Mouse (Mus musculus) inflammation-experienced regulatory T-cells, adult 16 weeks (primary cell): ENCODE measurements around the gene Zc3h7b. TPM values are rescaled to one million over a fixed set of nuclear protein-coding genes. Genes with fewer than 3 reads are reported as not detected.

ENCODE experiments used
- polyA plus RNA-seq: library from polyadenylated mRNA; unstranded; fragments of 100-300 nt; shearing (Covaris generic); gene quantifications from one replicate; pipeline ENCODE4 v1.2.1, GENCODE M21; 2017

Gene Zc3h7b
- polyA plus RNA-seq: 5.7 TPM

GRCm38 (mm10) chr15:81744992-81745600 is at the start of gene Zc3h7b, which contains the start of gene Rangap1:
TSS of gene Zc3h7b (plus strand) at chr15:81745057.
TSS of gene Rangap1 (minus strand) at chr15:81745530.

GRCm38 (mm10) chr15:81697175-81697574 is 47.7 kb upstream of the Zc3h7b start, which contains the start of gene Chadl:
TSS of gene Chadl (minus strand) at chr15:81697287.

GRCm38 (mm10) chr15:81802001-81802890 is 57.4 kb downstream of the Zc3h7b start, which contains the start of gene Tef:
TSS of gene Tef (plus strand) at chr15:81802421.

Other genes starting within 250 kb of the Zc3h7b start
- gene Ep300, start 159.7 kb upstream of the Zc3h7b start, polyA plus RNA-seq: 33.3 TPM
- gene L3mbtl2, start 81.2 kb upstream of the Zc3h7b start, polyA plus RNA-seq: 42.5 TPM
- 3.9 TPM for gene Chadl, start 47.8 kb upstream of the Zc3h7b start, polyA plus RNA-seq
- gene Rangap1, start 473 bp downstream of the Zc3h7b start, polyA plus RNA-seq: 88.9 TPM
- 22.9 TPM for gene Tef, start 57.4 kb downstream of the Zc3h7b start, polyA plus RNA-seq
- gene Tob2, start 113.7 kb downstream of the Zc3h7b start, polyA plus RNA-seq: 86.1 TPM
- 86.7 TPM for gene Phf5a, start 126.9 kb downstream of the Zc3h7b start, polyA plus RNA-seq
- gene Aco2, start 127.3 kb downstream of the Zc3h7b start, polyA plus RNA-seq: 149 TPM
- 52.2 TPM for gene Polr3h, start 181.2 kb downstream of the Zc3h7b start, polyA plus RNA-seq
- not detected for gene Csdc2, start 191.7 kb downstream of the Zc3h7b start, polyA plus RNA-seq
- gene Pmm1, start 215.9 kb downstream of the Zc3h7b start, polyA plus RNA-seq: 13.7 TPM
- gene 1700029P11Rik, start 235.5 kb downstream of the Zc3h7b start, polyA plus RNA-seq: not detected
- gene Xrcc6, start 242.8 kb downstream of the Zc3h7b start, polyA plus RNA-seq: 80.5 TPM